Mouse (Mus musculus): Measurements from ENCODE around the gene Mpped2. TPM values are rescaled to one million over a fixed set of nuclear protein-coding genes. Genes with fewer than 3 reads are reported as not detected.

The Mpped2 gene
- total and polyA plus RNA-seq, 2 experiments from 2014 or later = 9.4 to 28.3 TPM

- H3K9me3 ChIP-seq (replicated peaks; ENCODE audit: control insufficient read depth, low read length) = no peaks in the 10 kb centered on the region
- WGBS = 88% methylated on average over 5 of the region's 5 CpGs
These were observed 12.6 kb downstream of the Mpped2 start for GRCm38 (mm10) chr2:106705664-106706063.

GRCm38 (mm10) chr2:106707136-106707535 lies 14.1 kb downstream of the Mpped2 start:
- Histone ChIP-seq H3K4me1 (ENCODE audit: control insufficient read depth, insufficient read depth) (no peaks in the 10 kb centered on the region), H3K27me3 (ENCODE audit: control insufficient read depth, insufficient read depth, low read length) (no peaks in the 10 kb centered on the region), H3K36me3 (replicated peaks; ENCODE audit: control insufficient read depth, insufficient read depth, low read length) (no peaks in the 10 kb centered on the region), H3K9ac (replicated peaks; ENCODE audit: low read depth, low read length) (no peak overlapping the region), H3K27ac (ENCODE audit: low read depth) (no peak overlapping the region), H3K9me3 (replicated peaks; ENCODE audit: control insufficient read depth, low read length) (no peaks in the 10 kb centered on the region), H3K4me2 (ENCODE audit: low read depth, low read length) (no peak overlapping the region), H3K4me3 (ENCODE audit: low read depth, low read length) (no peak overlapping the region)
- WGBS = 89% methylated on average over 2 of the region's 2 CpGs
- TF ChIP-seq CTCF (IDR thresholded peaks at IDR 0.05; ENCODE audit: low read depth) = no peak
- DNase-seq (ENCODE audit: low spot score) = no peak
- ATAC-seq (ENCODE audit: insufficient read depth, low read depth) = no peak

More at GRCm38 (mm10) chr2:106705664-106706063, 12.6 kb downstream of the Mpped2 start:
- Histone ChIP-seq H3K36me3 (replicated peaks; ENCODE audit: control insufficient read depth, insufficient read depth, low read length) (no peaks in the 10 kb centered on the region), H3K4me1 (ENCODE audit: control insufficient read depth, insufficient read depth) (no peaks in the 10 kb centered on the region), H3K27ac (ENCODE audit: low read depth) (no peak overlapping the region), H3K9ac (replicated peaks; ENCODE audit: low read depth, low read length) (no peak overlapping the region), H3K27me3 (ENCODE audit: control insufficient read depth, insufficient read depth, low read length) (no peaks in the 10 kb centered on the region), H3K4me2 (ENCODE audit: low read depth, low read length) (no peak overlapping the region), H3K4me3 (ENCODE audit: low read depth, low read length) (no peak overlapping the region)
- ATAC-seq (ENCODE audit: insufficient read depth, low read depth) (no peak), DNase-seq (ENCODE audit: low spot score) (no peak)
- TF ChIP-seq EP300 (IDR thresholded peaks at IDR 0.05; ENCODE audit: low read depth) (no peak), CTCF (IDR thresholded peaks at IDR 0.05; ENCODE audit: low read depth) (no peak)

- no peaks in the 10 kb centered on the region for H3K9me3 ChIP-seq (replicated peaks; ENCODE audit: control insufficient read depth, low read length)
- H3K27ac ChIP-seq (ENCODE audit: low read depth) = no peak overlapping the region
- H3K27me3 ChIP-seq (ENCODE audit: control insufficient read depth, insufficient read depth, low read length) = no peaks in the 10 kb centered on the region
- H3K4me1 ChIP-seq (ENCODE audit: control insufficient read depth, insufficient read depth) = no peaks in the 10 kb centered on the region
- TF ChIP-seq CTCF (IDR thresholded peaks at IDR 0.05; ENCODE audit: low read depth) (no peak), EP300 (IDR thresholded peaks at IDR 0.05; ENCODE audit: low read depth) (no peak)
- ATAC-seq (ENCODE audit: insufficient read depth, low read depth) (no peak), DNase-seq (ENCODE audit: low spot score) (no peak)
- 60% methylated on average over 7 of the region's 7 CpGs for WGBS
- H3K4me2 ChIP-seq (ENCODE audit: low read depth, low read length) = no peak overlapping the region
- H3K4me3 ChIP-seq (ENCODE audit: low read depth, low read length) = no peak overlapping the region
- no peaks in the 10 kb centered on the region for H3K36me3 ChIP-seq (replicated peaks; ENCODE audit: control insufficient read depth, insufficient read depth, low read length)
- no peak overlapping the region for H3K9ac ChIP-seq (replicated peaks; ENCODE audit: low read depth, low read length)
These were observed 17.9 kb downstream of the Mpped2 start for GRCm38 (mm10) chr2:106710862-106711477.

- 72% methylated on average over 6 of the region's 6 CpGs for WGBS
- H3K27ac ChIP-seq (ENCODE audit: low read depth) = no peak overlapping the region
- TF ChIP-seq CTCF (IDR thresholded peaks at IDR 0.05; ENCODE audit: low read depth) (no peak), EP300 (IDR thresholded peaks at IDR 0.05; ENCODE audit: low read depth) (no peak)
- DNase-seq (ENCODE audit: low spot score) = no peak
- no peak for ATAC-seq (ENCODE audit: insufficient read depth, low read depth)
- H3K9ac ChIP-seq (replicated peaks; ENCODE audit: low read depth, low read length) = no peak overlapping the region
- no peak overlapping the region for H3K4me3 ChIP-seq (ENCODE audit: low read depth, low read length)
- H3K36me3 ChIP-seq (replicated peaks; ENCODE audit: control insufficient read depth, insufficient read depth, low read length) = no peaks in the 10 kb centered on the region
- no peaks in the 10 kb centered on the region for H3K4me1 ChIP-seq (ENCODE audit: control insufficient read depth, insufficient read depth)
- no peaks in the 10 kb centered on the region for H3K9me3 ChIP-seq (replicated peaks; ENCODE audit: control insufficient read depth, low read length)
- no peak overlapping the region for H3K4me2 ChIP-seq (ENCODE audit: low read depth, low read length)
- no peaks in the 10 kb centered on the region for H3K27me3 ChIP-seq (ENCODE audit: control insufficient read depth, insufficient read depth, low read length)
These were observed 18.4 kb downstream of the Mpped2 start for GRCm38 (mm10) chr2:106711506-106711905.

GRCm38 (mm10) chr2:106713151-106713550 lies 20.1 kb downstream of the Mpped2 start:
- Histone ChIP-seq H3K9ac (replicated peaks; ENCODE audit: low read depth, low read length) (no peak overlapping the region), H3K4me1 (ENCODE audit: control insufficient read depth, insufficient read depth) (no peaks in the 10 kb centered on the region), H3K36me3 (replicated peaks; ENCODE audit: control insufficient read depth, insufficient read depth, low read length) (no peaks in the 10 kb centered on the region), H3K4me3 (ENCODE audit: low read depth, low read length) (no peak overlapping the region), H3K27me3 (ENCODE audit: control insufficient read depth, insufficient read depth, low read length) (no peaks in the 10 kb centered on the region), H3K4me2 (ENCODE audit: low read depth, low read length) (no peak overlapping the region), H3K9me3 (replicated peaks; ENCODE audit: control insufficient read depth, low read length) (no peaks in the 10 kb centered on the region), H3K27ac (ENCODE audit: low read depth) (no peak overlapping the region)
- TF ChIP-seq CTCF (IDR thresholded peaks at IDR 0.05; ENCODE audit: low read depth) (no peak), EP300 (IDR thresholded peaks at IDR 0.05; ENCODE audit: low read depth) (no peak)
- DNase-seq (ENCODE audit: low spot score) = no peak
- WGBS = 37% methylated on average over 4 of the region's 4 CpGs
- ATAC-seq (ENCODE audit: insufficient read depth, low read depth) = no peak
